Mouse (Mus musculus) spleen, adult 12 weeks (tissue): ENCODE measurements at regions not wholly inside any gene's neighbourhood (a gene's known extent, or its start where the extent isn't known, plus 50 kb on each side); places are given as distances from the start of the nearest gene placed in this dataset.

Source experiments
- DNase-seq: peaks from one replicate; pipeline ENCODE4 v3.0.0; 2022; ENCODE audit warnings: low spot score

DNA sequence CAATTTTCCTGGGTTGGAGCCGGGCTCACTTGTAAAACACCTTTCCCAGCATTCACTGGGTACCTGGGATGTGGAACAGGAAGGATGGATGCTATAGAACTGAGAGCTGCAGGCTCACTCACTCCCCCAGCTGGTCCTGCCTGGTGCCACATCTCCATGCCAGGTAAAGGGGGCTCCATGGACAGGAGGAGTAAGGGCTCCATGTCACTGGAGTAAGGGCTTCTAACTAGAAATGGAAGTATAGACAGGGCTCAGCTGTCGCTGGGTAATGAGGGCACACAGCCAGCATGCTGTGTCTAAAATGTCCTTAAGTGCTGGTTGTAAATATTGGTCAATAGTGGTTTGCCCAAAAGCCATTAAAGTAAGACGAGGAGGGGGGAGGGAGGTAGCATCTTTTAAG, 99.4 kb upstream of the Gpr12 start:
- no peak for DNase-seq

DNA sequence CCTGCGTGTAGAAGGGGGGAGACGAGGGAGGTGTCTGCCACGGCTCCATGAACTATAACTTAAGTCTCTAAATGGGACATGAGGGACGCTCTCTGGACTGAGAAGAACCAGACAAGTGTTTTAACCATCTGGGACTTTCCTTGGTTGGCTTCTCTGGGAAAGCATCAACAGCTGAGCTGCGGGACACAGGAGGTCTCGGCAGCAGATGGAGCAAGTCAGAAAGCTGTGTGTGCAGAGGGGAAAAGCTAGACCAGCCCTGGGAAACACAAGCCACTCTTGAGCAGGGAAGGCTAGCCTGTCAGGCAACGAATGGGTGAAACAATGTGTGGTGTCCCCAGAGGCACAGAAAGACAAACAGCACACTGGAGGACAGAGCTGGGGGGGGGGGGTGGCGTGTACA, 98.5 kb upstream of the Gpr12 start:
- no peak for DNase-seq

DNA sequence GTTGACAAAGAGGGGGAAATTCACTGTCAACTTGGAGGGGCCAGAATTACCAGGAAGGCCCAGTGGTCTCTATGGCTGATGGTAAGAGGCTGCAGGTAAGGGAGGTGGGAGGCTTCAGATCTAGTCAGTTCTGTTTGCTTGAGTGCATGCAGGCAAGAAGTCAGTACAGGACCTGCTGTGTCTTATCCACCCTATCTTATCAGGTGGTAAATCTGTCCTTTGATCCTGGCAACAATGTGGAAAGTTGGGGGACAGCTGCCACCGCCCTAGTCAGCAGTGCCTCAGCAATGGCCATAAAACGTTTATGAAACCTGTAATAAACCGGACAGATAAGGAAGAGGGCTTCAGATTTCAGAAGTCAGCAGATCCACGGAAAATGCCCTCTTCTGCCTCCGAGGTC, 97.9 kb upstream of the Gpr12 start:
- no peak for DNase-seq

DNA sequence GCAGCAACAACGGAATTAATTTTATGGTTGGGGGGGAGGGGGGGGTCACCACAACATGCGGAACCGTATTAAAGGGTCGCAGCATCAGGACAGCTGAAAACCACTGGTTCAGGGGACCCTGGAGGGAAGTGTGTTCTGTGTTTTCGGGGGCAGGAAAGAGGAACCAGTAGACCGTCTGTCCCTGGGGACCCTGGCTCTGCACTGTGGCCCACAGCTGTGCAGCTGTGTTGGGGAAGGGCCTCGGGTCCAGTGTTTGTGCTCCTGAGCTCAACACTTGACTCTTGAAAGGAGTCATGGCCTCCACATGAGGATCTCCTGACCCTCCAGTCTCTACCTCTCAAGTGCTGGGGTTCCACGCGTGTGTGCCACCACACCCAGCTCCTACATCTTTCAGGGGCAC, 96.5 kb upstream of the Gpr12 start:
- DNase-seq, result peak; percentile 47

DNA sequence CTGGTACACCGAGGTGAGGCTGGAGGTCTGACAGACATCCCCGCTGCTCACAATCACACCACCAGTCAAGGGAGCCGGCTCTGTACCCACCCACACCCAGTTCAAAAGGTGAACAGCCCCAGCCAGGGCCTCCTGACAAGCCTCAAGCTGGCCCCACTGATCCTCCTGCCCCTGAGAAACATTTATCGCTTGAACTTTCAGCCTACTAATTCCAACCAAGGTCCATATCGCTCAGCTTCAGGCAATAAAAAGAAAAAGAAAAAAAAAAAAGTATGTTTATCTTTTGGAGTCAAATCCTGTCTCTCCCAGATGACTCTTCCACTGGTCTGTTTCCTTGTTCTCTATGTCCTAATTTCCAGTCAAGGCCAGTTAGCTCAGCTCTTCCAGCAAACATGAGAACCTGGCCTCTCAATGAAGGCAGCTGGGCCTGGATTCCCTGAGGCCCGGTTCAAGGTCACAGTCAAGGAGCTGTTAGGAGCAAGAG, 94.2 kb upstream of the Gpr12 start:
- no peak for DNase-seq

DNA sequence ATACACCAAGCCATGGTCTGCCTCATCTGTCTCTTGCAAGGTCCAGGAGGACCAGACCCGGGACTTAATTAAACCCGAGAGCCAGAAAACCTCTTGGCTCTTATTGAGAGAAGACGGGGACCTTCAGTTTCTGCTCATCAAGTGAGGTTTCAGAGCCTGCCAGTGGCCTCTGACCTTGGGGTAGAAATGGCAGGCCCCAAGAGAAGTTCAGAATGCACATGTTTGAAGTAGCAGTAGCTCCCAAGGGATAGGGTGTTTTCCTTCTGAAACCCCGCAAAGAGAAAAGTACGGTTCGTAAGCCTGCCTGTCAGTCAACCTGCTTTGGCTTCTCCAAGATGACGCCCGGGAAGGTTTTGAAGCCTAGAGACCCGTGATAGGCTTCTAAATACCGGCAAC, 93.7 kb upstream of the Gpr12 start:
- DNase-seq, result no peak

DNA sequence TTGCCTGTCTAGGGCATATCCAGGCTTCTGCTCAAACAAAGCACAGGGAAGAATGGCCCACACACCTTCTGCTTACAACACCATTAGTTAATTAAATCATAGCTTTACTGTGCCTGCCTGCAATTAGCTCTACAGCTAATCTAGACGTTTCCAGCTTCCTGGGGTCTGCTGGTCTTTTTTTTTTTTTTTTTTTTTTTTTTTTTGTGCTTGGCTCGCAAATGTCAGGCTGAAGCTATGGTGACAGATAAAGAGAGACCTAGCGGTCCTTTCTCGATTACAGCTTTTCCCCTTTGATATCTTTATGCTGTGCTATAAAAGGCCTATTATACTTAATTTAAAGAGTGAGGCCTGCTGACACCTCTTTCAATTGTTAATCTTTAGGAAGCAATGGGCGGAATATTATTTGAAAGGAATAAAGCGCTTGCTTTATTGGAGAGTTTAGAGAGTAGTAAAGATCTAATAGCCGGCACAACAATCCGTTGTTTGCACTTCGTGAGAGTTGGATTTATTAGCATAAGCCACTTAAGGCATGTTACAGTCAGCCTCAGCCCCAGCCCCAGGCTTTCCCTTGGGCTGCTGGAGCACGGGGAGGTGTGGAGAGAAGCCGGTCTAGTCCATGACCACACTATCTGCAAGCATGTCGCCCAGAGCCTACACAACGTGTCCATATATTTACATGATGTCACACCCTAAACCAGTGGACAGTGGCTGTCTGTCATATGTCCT, 93.2 kb upstream of the Gpr12 start:
- no peak for DNase-seq

DNA sequence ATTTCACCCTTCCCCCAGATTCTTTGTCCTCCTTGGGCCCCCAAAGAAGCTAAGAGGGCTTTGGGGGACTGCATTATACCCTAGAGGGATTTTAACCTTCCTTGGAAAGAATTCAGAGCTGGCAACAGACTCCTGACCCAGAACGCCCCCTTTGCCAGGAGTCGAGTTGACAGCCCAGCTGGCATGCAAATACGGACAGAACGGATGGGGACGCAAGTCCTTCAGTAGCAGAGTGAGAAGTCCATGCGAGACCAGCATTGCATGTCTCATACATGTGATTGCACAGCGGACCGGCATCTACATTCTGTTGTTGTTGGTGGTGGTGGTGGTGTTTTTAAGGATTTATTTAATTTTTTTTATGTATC, 92.1 kb upstream of the Gpr12 start:
- no peak for DNase-seq

DNA sequence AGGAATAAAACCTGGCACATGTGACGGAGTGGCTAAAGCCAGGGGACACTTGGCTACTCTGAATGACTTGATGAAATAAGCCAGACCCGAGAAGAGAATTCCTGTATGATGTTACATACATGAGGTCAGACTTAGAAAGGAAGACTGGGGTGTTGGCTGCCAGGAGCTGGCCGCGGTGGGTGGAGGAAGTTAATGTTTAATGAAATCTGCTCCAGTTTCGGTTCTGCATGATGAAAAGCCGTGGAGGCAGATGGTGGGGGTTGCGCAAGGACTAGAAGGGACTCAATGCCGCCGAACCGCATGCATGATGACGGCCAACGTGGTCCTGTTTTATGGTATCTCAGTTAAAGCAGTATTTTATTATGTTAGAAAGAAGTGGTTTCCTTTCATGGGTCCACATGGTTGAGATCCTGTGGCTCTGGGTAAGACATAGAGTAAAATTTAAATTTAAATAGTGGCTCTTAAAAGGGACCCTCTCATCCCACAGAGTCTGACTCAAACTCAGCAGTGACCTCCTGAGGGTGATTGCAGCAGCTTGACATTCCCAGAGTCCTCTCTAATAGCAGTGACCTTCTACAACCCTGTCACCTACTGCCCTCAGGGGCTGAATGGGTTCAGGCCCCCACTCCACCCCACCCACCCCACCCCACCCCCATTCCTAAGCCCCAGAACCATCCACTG, 91.6 kb upstream of the Gpr12 start:
- DNase-seq, result peak; percentile 26

DNA sequence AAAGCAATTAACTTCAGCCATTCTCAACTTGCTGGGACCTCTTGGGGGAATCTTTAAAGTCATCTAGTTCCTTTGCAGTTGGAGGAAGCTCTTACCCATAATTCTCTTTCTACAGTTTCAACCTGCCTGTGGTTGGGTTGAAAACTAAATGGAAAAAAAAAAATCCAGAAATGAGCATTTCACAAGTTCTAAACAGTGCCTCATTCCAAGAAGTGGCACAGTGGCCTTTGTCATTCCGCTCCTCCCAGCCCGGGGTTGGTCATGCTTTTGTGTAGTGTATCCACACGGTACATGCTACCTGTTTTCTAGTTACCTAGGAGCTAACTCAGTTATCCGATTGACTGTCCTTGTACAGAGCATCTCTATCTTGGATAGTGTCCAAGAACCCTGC, 90.8 kb upstream of the Gpr12 start:
- no peak for DNase-seq

DNA sequence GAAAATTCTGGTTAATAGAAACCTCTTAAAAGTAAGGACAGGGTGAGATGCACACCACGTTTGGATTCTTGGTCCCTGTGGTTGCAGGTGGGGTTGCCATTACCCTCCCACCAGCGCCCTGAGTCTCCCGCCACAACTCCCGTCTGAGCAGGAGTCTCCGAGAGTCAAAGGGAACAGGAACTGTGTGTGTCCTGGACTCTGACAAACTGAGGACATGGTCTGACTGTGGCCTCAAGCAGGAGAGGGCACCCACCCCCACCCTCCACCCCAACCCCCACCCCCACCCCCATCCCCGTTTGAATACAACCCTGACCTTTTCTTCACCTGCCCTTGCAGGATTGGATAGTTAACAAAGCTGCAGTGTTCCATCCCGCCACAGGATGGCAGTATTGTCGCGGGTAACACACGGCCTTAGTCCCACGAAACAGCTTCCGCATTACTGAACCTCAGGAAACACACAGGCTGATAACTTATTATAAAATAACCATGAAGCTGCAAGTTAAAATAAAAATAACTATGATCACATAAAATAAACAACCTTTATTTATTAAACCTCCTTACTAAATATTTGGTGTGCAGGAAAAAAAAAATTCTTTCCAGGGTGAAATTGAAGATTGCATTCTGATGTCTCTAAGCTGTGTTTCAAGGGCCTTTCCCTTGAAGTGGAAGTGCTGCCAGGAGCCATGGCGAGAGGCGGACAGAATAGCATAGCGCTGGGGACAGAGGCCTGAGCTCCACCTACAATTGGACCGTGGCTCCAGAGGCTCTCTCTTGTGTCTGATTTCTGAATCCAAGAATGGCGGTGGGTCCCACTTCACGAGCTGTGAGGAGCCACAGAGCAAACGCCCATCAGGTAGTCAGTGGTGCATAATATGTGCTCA, 90.2 kb upstream of the Gpr12 start:
- DNase-seq, result peak; percentile 59

DNA sequence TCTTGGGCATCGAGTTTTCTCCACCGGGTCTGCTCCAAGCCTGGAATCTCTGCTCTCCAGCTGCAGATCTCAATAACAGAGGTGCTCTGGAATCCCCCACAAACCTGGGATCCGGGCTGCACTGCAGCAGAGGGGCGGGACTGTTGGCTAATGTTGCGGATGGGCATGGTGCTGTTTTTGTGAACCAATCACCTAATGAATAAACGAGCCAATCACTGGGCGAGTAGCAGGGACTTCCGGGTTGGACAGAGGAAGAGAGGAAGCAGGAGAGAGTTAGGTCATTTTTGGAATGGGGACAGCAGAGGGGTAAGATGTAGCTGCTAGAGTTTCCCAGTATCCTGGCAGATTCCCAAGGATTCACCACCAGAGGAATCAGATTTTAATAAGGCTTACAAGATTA, 76.7 kb upstream of the Gpr12 start:
- no peak for DNase-seq

DNA sequence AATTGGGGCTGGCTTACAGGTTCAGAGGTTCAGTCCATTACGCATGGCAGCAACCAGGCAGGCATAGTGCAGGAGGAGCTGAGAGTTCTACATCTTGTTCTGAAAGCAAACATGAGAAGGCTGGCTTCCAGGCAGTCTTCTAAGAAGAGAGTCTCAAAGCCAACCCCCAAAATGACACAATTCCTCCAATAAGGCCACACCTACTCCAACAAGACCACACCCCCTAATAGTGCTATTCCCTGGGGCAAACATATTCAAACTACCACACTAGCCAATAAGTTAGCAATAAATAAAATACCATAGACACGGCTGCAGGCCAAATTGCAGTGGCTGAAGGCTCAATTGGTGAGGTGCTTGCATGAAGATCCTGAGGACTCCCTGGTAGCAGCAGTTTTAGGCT, 72.2 kb upstream of the Gpr12 start:
- no peak for DNase-seq

DNA sequence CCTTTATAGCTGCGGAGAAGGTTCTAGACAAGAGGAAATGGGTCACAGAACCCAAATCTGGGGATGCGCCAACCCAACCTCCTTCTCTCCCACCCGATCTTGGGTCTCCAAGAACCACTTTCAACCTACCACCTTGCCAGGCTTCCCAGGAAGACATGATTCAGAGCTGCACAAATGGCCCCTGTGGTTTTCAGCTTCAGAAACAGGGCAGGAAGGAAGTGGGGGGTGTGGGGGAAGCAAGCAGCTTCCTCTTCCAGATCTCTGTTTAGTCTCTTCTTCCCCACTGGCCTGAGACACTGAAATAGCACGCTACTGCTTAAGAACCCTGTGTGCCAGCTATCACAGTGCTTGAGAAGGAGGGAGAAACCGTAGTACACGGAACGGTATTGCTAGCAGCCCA, 70.4 kb upstream of the Gpr12 start:
- no peak for DNase-seq

DNA sequence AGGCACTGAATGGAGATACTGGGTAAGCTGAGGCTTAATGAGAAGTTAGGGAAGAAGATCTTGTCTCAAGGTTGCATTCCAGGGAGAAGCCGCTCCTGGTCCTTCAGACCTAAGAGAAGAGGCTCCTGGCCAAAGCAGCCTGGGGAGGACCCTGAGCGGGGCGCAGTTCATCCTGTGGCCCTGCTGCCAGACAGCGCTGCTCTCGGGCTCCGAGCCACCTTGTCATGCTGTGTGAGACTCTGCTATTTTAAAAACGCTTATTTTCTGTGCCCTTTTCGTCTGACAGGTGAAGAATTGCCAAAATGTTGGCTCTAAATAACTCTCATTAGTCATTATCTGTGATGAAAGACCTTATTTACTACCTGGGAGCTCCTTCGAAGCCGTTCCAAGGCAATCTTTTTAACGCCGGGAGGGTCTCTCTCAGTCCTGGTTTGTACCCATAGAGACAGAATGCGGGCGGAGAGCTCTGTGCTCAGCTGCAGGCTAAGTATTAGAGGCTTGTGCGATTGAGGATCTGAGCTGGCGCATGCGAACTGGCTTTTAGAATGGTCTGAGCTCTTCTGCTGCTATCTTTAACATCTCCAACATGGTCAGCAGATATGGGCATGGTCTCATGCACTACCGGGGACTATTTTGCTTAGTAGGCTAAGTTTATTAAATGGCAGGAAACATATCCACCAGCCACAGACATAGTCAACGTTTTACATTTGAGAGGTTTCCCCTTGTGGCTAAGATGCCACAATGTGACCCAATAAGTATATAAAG, 68.8 kb upstream of the Gpr12 start:
- no peak for DNase-seq

DNA sequence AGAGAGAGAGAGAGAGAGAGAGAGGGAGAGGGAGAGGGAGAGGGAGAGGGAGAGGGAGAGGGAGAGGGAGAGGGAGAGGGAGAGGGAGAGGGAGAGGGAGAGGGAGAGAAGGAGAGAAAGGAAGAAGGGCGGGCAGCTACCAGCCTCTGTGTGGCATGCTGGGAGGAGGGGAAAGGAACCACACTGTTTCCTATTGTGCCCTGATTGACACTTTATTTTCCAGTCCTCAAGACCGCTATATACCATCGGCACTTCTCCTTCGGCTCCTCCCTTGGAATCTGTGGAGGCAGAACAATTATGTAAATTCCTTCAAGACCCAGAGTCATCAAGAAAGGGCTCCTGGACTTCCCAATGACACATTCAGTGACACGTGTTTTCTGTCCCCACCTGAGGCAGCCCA, 67.8 kb upstream of the Gpr12 start:
- DNase-seq, result no peak

DNA sequence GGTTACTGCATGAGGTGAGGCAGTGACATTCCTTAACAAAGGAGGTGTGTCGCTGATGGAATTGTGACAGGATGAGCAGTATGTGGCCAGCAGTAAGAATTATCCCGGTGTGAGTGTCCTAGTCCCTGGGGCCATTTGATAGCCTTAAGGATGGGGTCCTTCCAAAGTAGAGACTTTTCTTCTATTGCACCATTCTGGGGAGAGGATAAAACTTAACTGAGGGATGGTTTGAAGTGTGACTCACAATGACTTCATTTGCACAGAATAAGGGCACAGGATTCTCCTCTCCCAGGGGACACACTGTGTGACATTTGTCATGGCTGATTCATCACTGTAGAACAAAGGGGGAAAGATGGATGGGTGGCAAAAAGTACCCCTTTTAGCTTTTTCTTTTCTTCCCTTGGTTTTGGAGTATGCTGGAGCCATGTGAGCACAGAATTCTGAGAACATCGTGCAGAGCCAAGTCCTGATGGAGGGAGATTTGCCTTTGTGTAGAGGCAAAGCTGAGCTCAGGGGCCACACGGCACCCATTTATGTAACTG, 63.6 kb upstream of the Gpr12 start:
- DNase-seq, result no peak

DNA sequence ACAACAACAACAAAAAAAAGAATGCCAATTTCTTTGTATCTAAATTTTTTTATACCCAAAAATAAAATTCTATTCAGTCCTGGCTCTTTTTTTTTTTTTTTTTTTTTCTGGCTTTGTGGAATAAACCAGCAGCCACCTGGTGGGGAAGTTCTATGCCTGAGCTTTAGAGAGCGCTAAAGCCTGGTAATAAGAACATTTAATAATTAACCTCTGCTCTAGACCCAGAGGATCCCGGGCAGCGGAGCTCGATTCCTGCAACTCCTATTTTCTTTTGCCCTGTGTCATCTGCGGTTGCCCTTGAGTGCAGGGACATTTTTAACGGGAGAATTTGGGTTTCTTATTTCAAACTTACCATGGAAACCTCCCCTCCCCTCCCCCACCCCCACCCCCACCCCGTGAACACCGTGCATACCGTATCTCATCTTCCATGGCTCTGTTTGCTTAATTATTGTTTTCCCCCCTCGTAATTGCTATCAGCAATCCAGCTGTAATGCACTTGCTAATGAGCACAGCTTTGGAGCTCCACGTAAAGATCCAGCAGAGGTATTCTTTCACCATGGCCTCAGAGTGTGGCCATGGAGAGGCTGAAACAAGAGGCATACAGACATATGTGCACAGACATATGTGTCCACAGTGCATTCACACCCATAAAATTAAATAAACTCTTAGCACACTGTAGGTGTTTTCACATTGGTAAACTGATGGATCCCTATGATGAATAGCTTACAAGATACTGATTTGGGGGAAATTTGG, 62.8 kb upstream of the Gpr12 start:
- DNase-seq, result no peak

DNA sequence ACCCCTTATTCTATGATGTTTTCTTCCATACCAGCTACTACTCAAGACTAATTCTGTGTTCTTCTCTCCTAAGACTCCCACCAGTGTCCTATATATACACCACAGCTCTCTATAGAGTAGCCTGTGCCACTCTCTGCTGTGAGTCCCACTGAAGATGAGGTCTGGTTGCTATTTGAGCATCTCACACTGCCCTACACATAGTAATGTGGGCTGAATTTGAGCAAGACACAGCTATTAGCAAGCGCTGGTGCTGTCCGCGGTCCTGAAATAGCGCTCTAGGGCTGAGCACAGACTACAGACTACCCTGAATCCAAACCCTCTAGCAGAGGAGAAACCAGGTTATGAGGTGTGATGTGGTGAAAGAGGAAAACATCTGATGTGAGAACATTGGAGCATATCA, 59.5 kb upstream of the Gpr12 start:
- DNase-seq, result no peak

DNA sequence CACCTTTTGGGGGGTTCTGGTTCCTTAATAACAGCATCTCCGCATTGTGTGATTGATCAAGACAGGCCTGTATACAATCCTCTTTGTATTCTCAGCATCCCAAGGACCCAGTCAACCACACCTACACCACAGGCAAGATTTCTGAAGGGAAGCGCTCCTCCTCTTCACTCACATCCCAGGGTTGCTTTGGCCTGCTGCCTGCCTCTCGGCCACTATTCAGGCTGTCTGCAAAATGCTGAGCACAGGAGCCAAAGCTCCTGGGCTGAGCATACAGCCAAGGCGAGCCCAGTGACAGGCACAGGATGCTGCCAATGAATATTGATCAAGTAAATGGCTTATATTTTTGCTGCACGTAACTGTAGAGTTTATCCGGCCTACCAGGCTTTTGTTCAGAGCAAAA, 56.9 kb upstream of the Gpr12 start:
- no peak for DNase-seq

DNA sequence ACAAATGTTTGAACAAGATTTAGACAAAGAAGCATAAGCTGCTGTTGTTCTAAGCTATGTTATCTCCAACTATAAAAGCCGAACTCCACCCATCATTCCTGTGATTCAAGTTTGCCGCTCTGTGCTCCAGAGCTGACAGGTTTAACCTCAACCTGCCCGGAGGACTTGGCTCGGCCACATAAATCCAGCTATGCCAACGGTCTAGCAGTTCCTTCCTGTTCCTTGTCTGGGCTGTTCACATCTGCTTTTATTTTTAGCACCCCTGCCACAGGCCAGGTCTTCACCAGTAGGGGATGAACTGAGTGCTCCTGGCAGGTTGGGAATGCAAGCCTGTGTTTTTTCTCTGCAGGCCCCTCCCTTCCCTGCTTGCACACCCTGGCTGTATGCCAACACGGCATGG, 51.8 kb upstream of the Gpr12 start:
- no peak for DNase-seq
